Mouse (Mus musculus): ENCODE results near the gene Creb5. TPM values are rescaled to one million over a fixed set of nuclear protein-coding genes. Genes with fewer than 3 reads are reported as not detected.
A peak's percentile ranks its signal among the peaks of the same experiment; 100 is the strongest.

Gene Creb5
- polyA plus RNA-seq, 2 experiments = 20.0 to 46.1 TPM

- Histone ChIP-seq H3K27me3 (ENCODE audit: control insufficient read depth, insufficient read depth, low read length) (no peaks in the 10 kb centered on the region), H3K27ac (replicated peaks; ENCODE audit: low read depth, low read length) (no peak overlapping the region), H3K36me3 (ENCODE audit: control insufficient read depth, insufficient read depth, low read length) (no peaks in the 10 kb centered on the region), H3K9ac (ENCODE audit: low read depth, low read length, severe bottlenecking) (no peak overlapping the region), H3K4me3 (replicated peaks; ENCODE audit: low read length) (no peak overlapping the region), H3K4me2 (replicated peaks; ENCODE audit: low read depth, low read length, severe bottlenecking) (no peak overlapping the region), H3K4me1 (ENCODE audit: control insufficient read depth, insufficient read depth, low read length) (peaks cover 6% of the 10 kb centered on the region), H3K9me3 (ENCODE audit: control insufficient read depth, low read length) (no peaks in the 10 kb centered on the region)
- WGBS = 91% methylated on average over 5 of the region's 5 CpGs
- DNase-seq (ENCODE audit: low spot score) = no peak
- no peak for ATAC-seq (ENCODE audit: low FRiP score, low read depth)
- TF ChIP-seq POLR2A (IDR thresholded peaks at IDR 0.05; ENCODE audit: borderline replicate concordance, extremely low read depth, insufficient read depth, insufficient read length) = no peak
Measured at GRCm38 (mm10) chr6:53477501-53477900, 190.4 kb downstream of the Creb5 start.

GRCm38 (mm10) chr6:53490917-53491316 lies 203.8 kb downstream of the Creb5 start:
- Histone ChIP-seq H3K27me3 (ENCODE audit: control insufficient read depth, insufficient read depth, low read length) (no peaks in the 10 kb centered on the region), H3K9me3 (ENCODE audit: control insufficient read depth, low read length) (no peaks in the 10 kb centered on the region; the same call in 1 of the 2 replicates), H3K4me1 (ENCODE audit: control insufficient read depth, insufficient read depth, low read length) (peaks cover 8% of the 10 kb centered on the region), H3K4me2 (replicated peaks; ENCODE audit: low read depth, low read length, severe bottlenecking) (no peak overlapping the region), H3K36me3 (ENCODE audit: control insufficient read depth, insufficient read depth, low read length) (no peaks in the 10 kb centered on the region), H3K27ac (replicated peaks; ENCODE audit: low read depth, low read length) (no peak overlapping the region), H3K9ac (ENCODE audit: low read depth, low read length, severe bottlenecking) (no peak overlapping the region), H3K4me3 (replicated peaks; ENCODE audit: low read length) (no peak overlapping the region)
- TF ChIP-seq POLR2A (IDR thresholded peaks at IDR 0.05; ENCODE audit: borderline replicate concordance, extremely low read depth, insufficient read depth, insufficient read length) = no peak
- 93% methylated on average over 6 of the region's 6 CpGs for WGBS
- no peak for DNase-seq (ENCODE audit: low spot score)
- ATAC-seq (ENCODE audit: low FRiP score, low read depth) = no peak

- DNase-seq (ENCODE audit: low spot score) (no peak), ATAC-seq (ENCODE audit: low FRiP score, low read depth) (no peak)
- H3K27me3 ChIP-seq (ENCODE audit: control insufficient read depth, insufficient read depth, low read length) = no peaks in the 10 kb centered on the region
- H3K9me3 ChIP-seq (ENCODE audit: control insufficient read depth, low read length) = no peaks in the 10 kb centered on the region; the same call in 1 of the 2 replicates
- TF ChIP-seq POLR2A (IDR thresholded peaks at IDR 0.05; ENCODE audit: borderline replicate concordance, extremely low read depth, insufficient read depth, insufficient read length) = no peak
- peaks cover 10% of the 10 kb centered on the region for H3K4me1 ChIP-seq (ENCODE audit: control insufficient read depth, insufficient read depth, low read length)
- H3K36me3 ChIP-seq (ENCODE audit: control insufficient read depth, insufficient read depth, low read length) = no peaks in the 10 kb centered on the region
- no peak overlapping the region for H3K9ac ChIP-seq (ENCODE audit: low read depth, low read length, severe bottlenecking)
- WGBS = 92% methylated on average over 4 of the region's 4 CpGs
- H3K4me2 ChIP-seq (replicated peaks; ENCODE audit: low read depth, low read length, severe bottlenecking) = no peak overlapping the region
- H3K27ac ChIP-seq (replicated peaks; ENCODE audit: low read depth, low read length) = no peak overlapping the region
- no peak overlapping the region for H3K4me3 ChIP-seq (replicated peaks; ENCODE audit: low read length)
Measured at GRCm38 (mm10) chr6:53491331-53491730, 204.3 kb downstream of the Creb5 start.

- H3K27me3 ChIP-seq (ENCODE audit: control insufficient read depth, insufficient read depth, low read length) = no peaks in the 10 kb centered on the region
- no peak for ATAC-seq (ENCODE audit: low FRiP score, low read depth)
- no peak overlapping the region for H3K4me3 ChIP-seq (replicated peaks; ENCODE audit: low read length)
- no peaks in the 10 kb centered on the region for H3K36me3 ChIP-seq (ENCODE audit: control insufficient read depth, insufficient read depth, low read length)
- no peaks in the 10 kb centered on the region; the same call in 1 of the 2 replicates for H3K9me3 ChIP-seq (ENCODE audit: control insufficient read depth, low read length)
- H3K9ac ChIP-seq (ENCODE audit: low read depth, low read length, severe bottlenecking) = no peak overlapping the region
- no peak for DNase-seq (ENCODE audit: low spot score)
- 63% methylated on average over 5 of the region's 5 CpGs for WGBS
- peaks cover 29% of the 10 kb centered on the region for H3K4me1 ChIP-seq (ENCODE audit: control insufficient read depth, insufficient read depth, low read length)
- no peak for TF ChIP-seq POLR2A (IDR thresholded peaks at IDR 0.05; ENCODE audit: borderline replicate concordance, extremely low read depth, insufficient read depth, insufficient read length)
- H3K27ac ChIP-seq (replicated peaks; ENCODE audit: low read depth, low read length) = no peak overlapping the region
- no peak overlapping the region for H3K4me2 ChIP-seq (replicated peaks; ENCODE audit: low read depth, low read length, severe bottlenecking)
Measured at GRCm38 (mm10) chr6:53493864-53494263, 206.8 kb downstream of the Creb5 start.

GRCm38 (mm10) chr6:53495667-53496066 lies 208.6 kb downstream of the Creb5 start:
- H3K9ac ChIP-seq (ENCODE audit: low read depth, low read length, severe bottlenecking) = no peak overlapping the region
- no peak for ATAC-seq (ENCODE audit: low FRiP score, low read depth)
- 86% methylated on average over 5 of the region's 5 CpGs for WGBS
- no peaks in the 10 kb centered on the region; the same call in 1 of the 2 replicates for H3K9me3 ChIP-seq (ENCODE audit: control insufficient read depth, low read length)
- no peak for TF ChIP-seq POLR2A (IDR thresholded peaks at IDR 0.05; ENCODE audit: borderline replicate concordance, extremely low read depth, insufficient read depth, insufficient read length)
- DNase-seq (ENCODE audit: low spot score) = no peak
- no peaks in the 10 kb centered on the region for H3K27me3 ChIP-seq (ENCODE audit: control insufficient read depth, insufficient read depth, low read length)
- H3K4me1 ChIP-seq (ENCODE audit: control insufficient read depth, insufficient read depth, low read length) = peaks cover 29% of the 10 kb centered on the region
- no peak overlapping the region for H3K4me3 ChIP-seq (replicated peaks; ENCODE audit: low read length)
- no peaks in the 10 kb centered on the region for H3K36me3 ChIP-seq (ENCODE audit: control insufficient read depth, insufficient read depth, low read length)
- no peak overlapping the region for H3K4me2 ChIP-seq (replicated peaks; ENCODE audit: low read depth, low read length, severe bottlenecking)
- H3K27ac ChIP-seq (replicated peaks; ENCODE audit: low read depth, low read length) = peak overlapping the region; percentile 46; the same call in 1 of the 2 replicates

GRCm38 (mm10) chr6:53496325-53496753 lies 209.3 kb downstream of the Creb5 start:
- WGBS = 62% methylated on average over 4 of the region's 4 CpGs
- ATAC-seq (ENCODE audit: low FRiP score, low read depth) (no peak), DNase-seq (ENCODE audit: low spot score) (peak; percentile 16)
- H3K36me3 ChIP-seq (ENCODE audit: control insufficient read depth, insufficient read depth, low read length) = no peaks in the 10 kb centered on the region
- peak overlapping the region; percentile 11 for H3K27ac ChIP-seq (replicated peaks; ENCODE audit: low read depth, low read length)
- no peak overlapping the region for H3K4me2 ChIP-seq (replicated peaks; ENCODE audit: low read depth, low read length, severe bottlenecking)
- peaks cover 29% of the 10 kb centered on the region for H3K4me1 ChIP-seq (ENCODE audit: control insufficient read depth, insufficient read depth, low read length)
- TF ChIP-seq POLR2A (IDR thresholded peaks at IDR 0.05; ENCODE audit: borderline replicate concordance, extremely low read depth, insufficient read depth, insufficient read length) = no peak
- no peaks in the 10 kb centered on the region for H3K27me3 ChIP-seq (ENCODE audit: control insufficient read depth, insufficient read depth, low read length)
- H3K9me3 ChIP-seq (ENCODE audit: control insufficient read depth, low read length) = no peaks in the 10 kb centered on the region
- no peak overlapping the region for H3K9ac ChIP-seq (ENCODE audit: low read depth, low read length, severe bottlenecking)
- H3K4me3 ChIP-seq (replicated peaks; ENCODE audit: low read length) = no peak overlapping the region
